Mouse (Mus musculus): ENCODE results near the gene 4932438H23Rik. TPM values are rescaled to one million over a fixed set of nuclear protein-coding genes. Genes with fewer than 3 reads are reported as not detected.

4932438H23Rik gene
- polyA plus RNA-seq, 1 experiment from 2014 or later: 0.33 TPM

GRCm38 (mm10) chr16:91124256-91124655, 29.3 kb upstream of the 4932438H23Rik start:
- H3K27ac ChIP-seq (replicated peaks): no peak overlapping the region
- no peak overlapping the region for H3K9ac ChIP-seq (replicated peaks)
- H3K9me3 ChIP-seq (replicated peaks): no peaks in the 10 kb centered on the region
- H3K27me3 ChIP-seq (replicated peaks): peaks cover 53% of the 10 kb centered on the region
- 76% methylated on average over 3 of the region's 3 CpGs for WGBS
- H3K4me2 ChIP-seq: no peak overlapping the region
- H3K4me3 ChIP-seq (replicated peaks): no peak overlapping the region
- no peaks in the 10 kb centered on the region for H3K4me1 ChIP-seq
- no peaks in the 10 kb centered on the region for H3K36me3 ChIP-seq
- no peak for ATAC-seq (ENCODE audit: low FRiP score)

- no peaks in the 10 kb centered on the region for H3K4me1 ChIP-seq
Measured at GRCm38 (mm10) chr16:91123821-91124220, 28.9 kb upstream of the 4932438H23Rik start.

GRCm38 (mm10) chr16:91119879-91120278, 25.0 kb upstream of the 4932438H23Rik start:
- ATAC-seq (ENCODE audit: low FRiP score): no peak
- H3K9me3 ChIP-seq (replicated peaks): no peaks in the 10 kb centered on the region
- H3K36me3 ChIP-seq: no peaks in the 10 kb centered on the region
- peaks cover 28% of the 10 kb centered on the region for H3K27me3 ChIP-seq (replicated peaks)
- H3K27ac ChIP-seq (replicated peaks): no peak overlapping the region
- 22% methylated on average over 6 of the region's 6 CpGs for WGBS
- H3K4me2 ChIP-seq: no peak overlapping the region
- H3K9ac ChIP-seq (replicated peaks): no peak overlapping the region
- H3K4me3 ChIP-seq (replicated peaks): no peak overlapping the region
- no peaks in the 10 kb centered on the region for H3K4me1 ChIP-seq

More at GRCm38 (mm10) chr16:91123821-91124220, 28.9 kb upstream of the 4932438H23Rik start:
- H3K4me3 ChIP-seq (replicated peaks): no peak overlapping the region
- no peak overlapping the region for H3K4me2 ChIP-seq
- no peaks in the 10 kb centered on the region for H3K9me3 ChIP-seq (replicated peaks)
- no peaks in the 10 kb centered on the region for H3K36me3 ChIP-seq
- no peak overlapping the region for H3K9ac ChIP-seq (replicated peaks)
- H3K27me3 ChIP-seq (replicated peaks): peaks cover 48% of the 10 kb centered on the region
- no peak overlapping the region for H3K27ac ChIP-seq (replicated peaks)
- 82% methylated on average over 1 of the region's 1 CpGs for WGBS
- ATAC-seq (ENCODE audit: low FRiP score): no peak

DNA sequence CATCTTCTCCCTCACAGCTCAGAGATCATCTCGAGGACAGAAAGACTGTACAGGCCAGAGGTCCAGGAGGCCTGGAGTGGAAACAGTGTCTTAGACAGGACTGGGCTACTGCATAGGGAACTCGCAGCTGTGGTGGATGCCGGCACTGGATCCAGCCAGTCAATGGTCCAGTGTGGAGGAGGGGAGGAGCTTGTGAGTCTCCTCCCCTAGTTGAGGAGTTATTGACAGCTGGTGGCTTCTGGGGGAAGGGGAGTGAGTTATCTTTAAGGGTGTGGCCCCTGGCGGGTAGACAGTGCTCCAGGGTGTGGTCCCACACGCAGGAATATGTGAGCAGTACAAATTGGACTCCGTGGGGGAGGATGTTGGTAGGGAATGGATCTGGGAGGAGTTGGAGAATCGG, 21.8 kb upstream of the 4932438H23Rik start:
- Histone ChIP-seq H3K4me2 (no peak overlapping the region), H3K4me1 (no peaks in the 10 kb centered on the region), H3K9me3 (replicated peaks) (no peaks in the 10 kb centered on the region), H3K27ac (replicated peaks) (no peak overlapping the region), H3K36me3 (no peaks in the 10 kb centered on the region), H3K4me3 (replicated peaks) (no peak overlapping the region), H3K9ac (replicated peaks) (no peak overlapping the region), H3K27me3 (replicated peaks) (peaks cover 10% of the 10 kb centered on the region)
- no peak for ATAC-seq (ENCODE audit: low FRiP score)
- WGBS: 78% methylated on average over 7 of the region's 7 CpGs

GRCm38 (mm10) chr16:91116006-91116405, 21.1 kb upstream of the 4932438H23Rik start:
- Histone ChIP-seq H3K36me3 (no peaks in the 10 kb centered on the region), H3K4me1 (no peaks in the 10 kb centered on the region), H3K9ac (replicated peaks) (no peak overlapping the region), H3K4me2 (no peak overlapping the region), H3K9me3 (replicated peaks) (no peaks in the 10 kb centered on the region), H3K4me3 (replicated peaks) (no peak overlapping the region), H3K27ac (replicated peaks) (no peak overlapping the region), H3K27me3 (replicated peaks) (peaks cover 13% of the 10 kb centered on the region)
- ATAC-seq (ENCODE audit: low FRiP score): no peak
- 87% methylated on average over 4 of the region's 4 CpGs for WGBS

- WGBS: 64% methylated on average over 11 of the region's 11 CpGs
- Histone ChIP-seq H3K36me3 (no peaks in the 10 kb centered on the region), H3K27ac (replicated peaks) (no peak overlapping the region), H3K4me1 (no peaks in the 10 kb centered on the region), H3K27me3 (replicated peaks) (peaks cover 16% of the 10 kb centered on the region), H3K9me3 (replicated peaks) (peaks cover 5% of the 10 kb centered on the region; the same call in 1 of the 2 replicates), H3K9ac (replicated peaks) (no peak overlapping the region), H3K4me3 (replicated peaks) (no peak overlapping the region), H3K4me2 (no peak overlapping the region)
- ATAC-seq (ENCODE audit: low FRiP score): no peak
Measured at GRCm38 (mm10) chr16:91110999-91111535, 16.1 kb upstream of the 4932438H23Rik start.

DNA sequence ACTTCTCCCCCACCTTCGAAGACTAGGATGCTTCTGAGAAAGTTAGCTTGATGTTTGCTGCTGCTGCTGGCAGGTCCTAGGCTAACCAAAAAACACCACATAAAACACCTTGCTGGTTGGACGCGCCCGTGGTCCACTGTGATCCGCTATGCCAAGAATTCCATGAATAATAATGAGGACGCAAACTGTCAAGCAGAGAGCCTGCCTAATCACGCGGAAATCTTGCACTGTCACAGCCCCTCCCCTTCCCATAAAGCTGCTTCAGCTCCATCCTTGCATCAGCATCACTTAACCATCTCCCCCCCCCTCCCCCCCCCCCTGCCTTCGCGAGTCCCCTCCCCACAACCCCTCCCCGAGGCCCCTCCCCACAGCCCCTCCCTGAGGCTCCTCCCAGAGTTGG, 12.7 kb upstream of the 4932438H23Rik start:
- H3K4me1 ChIP-seq: no peaks in the 10 kb centered on the region
- no peaks in the 10 kb centered on the region for H3K36me3 ChIP-seq
- H3K9me3 ChIP-seq (replicated peaks): peaks cover 5% of the 10 kb centered on the region; the same call in 1 of the 2 replicates
- no peak overlapping the region for H3K4me3 ChIP-seq (replicated peaks)
- H3K9ac ChIP-seq (replicated peaks): no peak overlapping the region
- H3K27me3 ChIP-seq (replicated peaks): peaks cover 34% of the 10 kb centered on the region
- no peak overlapping the region for H3K27ac ChIP-seq (replicated peaks)
- no peak for ATAC-seq (ENCODE audit: low FRiP score)
- WGBS: 36% methylated on average over 9 of the region's 11 CpGs
- no peak overlapping the region for H3K4me2 ChIP-seq

GRCm38 (mm10) chr16:91105481-91106051, 10.6 kb upstream of the 4932438H23Rik start:
- Histone ChIP-seq H3K4me2 (no peak overlapping the region), H3K9me3 (replicated peaks) (peaks cover 5% of the 10 kb centered on the region; the same call in 1 of the 2 replicates), H3K9ac (replicated peaks) (no peak overlapping the region), H3K4me1 (no peaks in the 10 kb centered on the region), H3K27me3 (replicated peaks) (peaks cover 30% of the 10 kb centered on the region), H3K4me3 (replicated peaks) (no peak overlapping the region), H3K36me3 (no peaks in the 10 kb centered on the region), H3K27ac (replicated peaks) (no peak overlapping the region)
- ATAC-seq (ENCODE audit: low FRiP score): no peak
- 48% methylated on average over 13 of the region's 13 CpGs for WGBS

GRCm38 (mm10) chr16:91104821-91105480, 10.0 kb upstream of the 4932438H23Rik start:
- 40% methylated on average over 10 of the region's 10 CpGs for WGBS
- Histone ChIP-seq H3K9ac (replicated peaks) (no peak overlapping the region), H3K4me2 (no peak overlapping the region), H3K36me3 (no peaks in the 10 kb centered on the region), H3K4me3 (replicated peaks) (no peak overlapping the region), H3K27me3 (replicated peaks) (peaks cover 33% of the 10 kb centered on the region), H3K9me3 (replicated peaks) (peaks cover 5% of the 10 kb centered on the region; the same call in 1 of the 2 replicates), H3K4me1 (no peaks in the 10 kb centered on the region), H3K27ac (replicated peaks) (no peak overlapping the region)
- no peak for ATAC-seq (ENCODE audit: low FRiP score)

GRCm38 (mm10) chr16:91103386-91103785, 8.5 kb upstream of the 4932438H23Rik start:
- Histone ChIP-seq H3K4me3 (replicated peaks) (no peak overlapping the region), H3K9me3 (replicated peaks) (no peaks in the 10 kb centered on the region), H3K4me1 (peaks cover 7% of the 10 kb centered on the region), H3K9ac (replicated peaks) (no peak overlapping the region), H3K36me3 (no peaks in the 10 kb centered on the region), H3K27me3 (replicated peaks) (peaks cover 29% of the 10 kb centered on the region), H3K4me2 (no peak overlapping the region), H3K27ac (replicated peaks) (no peak overlapping the region)
- ATAC-seq (ENCODE audit: low FRiP score): no peak
- whole genome bisulfite sequencing: 80% methylated on average over 14 of the region's 14 CpGs

DNA sequence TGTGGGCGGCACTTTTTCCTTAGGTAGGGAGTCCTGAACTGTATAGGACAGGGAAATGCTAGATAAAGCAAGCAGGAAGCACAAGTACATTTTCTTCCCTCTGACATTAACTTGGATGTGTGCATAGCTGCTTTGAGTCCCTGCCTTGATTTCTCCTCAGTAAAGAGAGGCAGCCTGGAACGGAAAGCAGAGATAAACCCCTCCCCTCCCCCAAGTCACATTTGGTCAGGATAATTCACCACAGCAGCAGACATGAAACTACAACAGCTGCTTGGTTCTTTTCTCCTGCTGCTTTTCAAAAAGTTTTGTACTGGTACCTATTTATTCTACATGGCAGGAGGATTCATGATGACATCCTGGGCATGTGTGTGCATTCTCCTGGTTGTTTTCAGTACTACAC, 5.6 kb upstream of the 4932438H23Rik start:
- Histone ChIP-seq H3K4me1 (peaks cover 7% of the 10 kb centered on the region), H3K36me3 (no peaks in the 10 kb centered on the region), H3K9me3 (replicated peaks) (no peaks in the 10 kb centered on the region), H3K27me3 (replicated peaks) (peaks cover 27% of the 10 kb centered on the region), H3K4me3 (replicated peaks) (no peak overlapping the region), H3K4me2 (no peak overlapping the region), H3K9ac (replicated peaks) (no peak overlapping the region), H3K27ac (replicated peaks) (no peak overlapping the region)
- 77% methylated on average over 2 of the region's 2 CpGs for WGBS
- no peak for ATAC-seq (ENCODE audit: low FRiP score)

GRCm38 (mm10) chr16:91099444-91100065, 4.6 kb upstream of the 4932438H23Rik start:
- H3K9ac ChIP-seq (replicated peaks): no peak overlapping the region
- no peak overlapping the region for H3K4me3 ChIP-seq (replicated peaks)
- no peak for ATAC-seq (ENCODE audit: low FRiP score)

More at GRCm38 (mm10) chr16:91099444-91100065, 4.6 kb upstream of the 4932438H23Rik start:
- Histone ChIP-seq H3K4me1 (peaks cover 7% of the 10 kb centered on the region), H3K4me2 (no peak overlapping the region), H3K27me3 (replicated peaks) (peaks cover 21% of the 10 kb centered on the region), H3K36me3 (no peaks in the 10 kb centered on the region), H3K27ac (replicated peaks) (no peak overlapping the region), H3K9me3 (replicated peaks) (no peaks in the 10 kb centered on the region)
- 31% methylated on average over 16 of the region's 16 CpGs for WGBS

Measured in neural tube, embryonic 15.5 days (tissue).